Mouse (Mus musculus): ENCODE data around the gene Gm17655. TPM values are rescaled to one million over a fixed set of nuclear protein-coding genes. Genes with fewer than 3 reads are reported as not detected.

Gene Gm17655
- polyA plus RNA-seq, 1 experiment = 0.13 TPM

- peaks cover 4% of the 10 kb centered on the region for H3K36me3 ChIP-seq (ENCODE audit: control insufficient read depth, insufficient read depth)
- H3K4me3 ChIP-seq = no peak overlapping the region
- TF ChIP-seq TCF12 (IDR thresholded peaks at IDR 0.05; ENCODE audit: insufficient read depth, poor library complexity, severe bottlenecking) = no peak
- no peak for TF ChIP-seq POLR2A (IDR thresholded peaks at IDR 0.05; ENCODE audit: insufficient read length, low read depth)
- TF ChIP-seq SRF (IDR thresholded peaks at IDR 0.05; ENCODE audit: control insufficient read depth, insufficient read length, low read depth) = no peak
- TF ChIP-seq MYOG (IDR thresholded peaks at IDR 0.05; ENCODE audit: control insufficient read depth in 1 of 3, insufficient read depth in 1 of 3, insufficient read length in 2 of 3, low read depth in 2 of 3) = no peak
- no peak for TF ChIP-seq POLR2AphosphoS2 (IDR thresholded peaks at IDR 0.05; ENCODE audit: insufficient read length, low read depth)
- no peak for TF ChIP-seq MYOD1 (IDR thresholded peaks at IDR 0.05; ENCODE audit: control insufficient read depth in 1 of 3, insufficient read length in 2 of 3, low read depth in 2 of 3)
- no peak for TF ChIP-seq E2F4 (IDR thresholded peaks at IDR 0.05; ENCODE audit: insufficient read depth)
- no peak for TF ChIP-seq USF1 (IDR thresholded peaks at IDR 0.05; ENCODE audit: low read depth)
- no peak for TF ChIP-seq REST (IDR thresholded peaks at IDR 0.05; ENCODE audit: insufficient read depth, insufficient read length)
- no peak for TF ChIP-seq CEBPB (IDR thresholded peaks at IDR 0.05; ENCODE audit: insufficient read depth, poor library complexity, severe bottlenecking)
- TF ChIP-seq MAX (IDR thresholded peaks at IDR 0.05; ENCODE audit: low read depth) = no peak
- no peak overlapping the region for H3K4me2 ChIP-seq (ENCODE audit: low read depth)
- no peaks in the 10 kb centered on the region for H3K79me2 ChIP-seq (ENCODE audit: control insufficient read depth, insufficient read depth)
- no peak overlapping the region for H3ac ChIP-seq (ENCODE audit: control insufficient read depth, insufficient read length)
- H3K27me3 ChIP-seq (ENCODE audit: control insufficient read depth, insufficient read depth, insufficient read length) = no peaks in the 10 kb centered on the region
Observed at GRCm38 (mm10) chr5:110098991-110099477, 26.7 kb upstream of the Gm17655 start.

GRCm38 (mm10) chr5:110094847-110095213 is 22.5 kb upstream of the Gm17655 start:
- no peaks in the 10 kb centered on the region for H3K27me3 ChIP-seq (ENCODE audit: control insufficient read depth, insufficient read depth, insufficient read length)
- TF ChIP-seq SRF (IDR thresholded peaks at IDR 0.05; ENCODE audit: control insufficient read depth, insufficient read length, low read depth) = no peak
- no peak for TF ChIP-seq E2F4 (IDR thresholded peaks at IDR 0.05; ENCODE audit: insufficient read depth)
- no peak for TF ChIP-seq CEBPB (IDR thresholded peaks at IDR 0.05; ENCODE audit: insufficient read depth, poor library complexity, severe bottlenecking)
- TF ChIP-seq MYOD1 (IDR thresholded peaks at IDR 0.05; ENCODE audit: control insufficient read depth in 1 of 3, insufficient read length in 2 of 3, low read depth in 2 of 3) = peak in 1 of 3 experiments; percentile 12
- TF ChIP-seq TCF12 (IDR thresholded peaks at IDR 0.05; ENCODE audit: insufficient read depth, poor library complexity, severe bottlenecking) = no peak
- no peak for TF ChIP-seq MAX (IDR thresholded peaks at IDR 0.05; ENCODE audit: low read depth)
- H3K4me2 ChIP-seq (ENCODE audit: low read depth) = peak overlapping the region; percentile 97
- H3K36me3 ChIP-seq (ENCODE audit: control insufficient read depth, insufficient read depth) = no peaks in the 10 kb centered on the region
- H3K79me2 ChIP-seq (ENCODE audit: control insufficient read depth, insufficient read depth) = no peaks in the 10 kb centered on the region
- peak overlapping the region; percentile 31 for H3K4me3 ChIP-seq
- no peak overlapping the region for H3ac ChIP-seq (ENCODE audit: control insufficient read depth, insufficient read length)

- H3K79me2 ChIP-seq (ENCODE audit: control insufficient read depth, insufficient read depth) = no peaks in the 10 kb centered on the region
- H3K4me2 ChIP-seq (ENCODE audit: low read depth) = peak within 1 kb of the TSS; percentile 97
- no peaks in the 10 kb centered on the region for H3K27me3 ChIP-seq (ENCODE audit: control insufficient read depth, insufficient read depth, insufficient read length)
- peak within 1 kb of the TSS; percentile 31 for H3K4me3 ChIP-seq
- H3ac ChIP-seq (ENCODE audit: control insufficient read depth, insufficient read length) = peak within 1 kb of the TSS; percentile 2
- TF ChIP-seq POLR2A (IDR thresholded peaks at IDR 0.05; ENCODE audit: insufficient read length, low read depth) (peak; percentile 53), SRF (IDR thresholded peaks at IDR 0.05; ENCODE audit: control insufficient read depth, insufficient read length, low read depth) (no peak), MYOG (IDR thresholded peaks at IDR 0.05; ENCODE audit: control insufficient read depth in 1 of 3, insufficient read depth in 1 of 3, insufficient read length in 2 of 3, low read depth in 2 of 3) (no peak)
- H3K36me3 ChIP-seq (ENCODE audit: control insufficient read depth, insufficient read depth) = no peaks in the 10 kb centered on the region
Observed at GRCm38 (mm10) chr5:110094030-110094846, 21.9 kb upstream of the Gm17655 start, which contains the start of gene Gm35315. Gene Gm35315, minus strand, starts transcription at chr5:110094420.

- Histone ChIP-seq H3K4me2 (ENCODE audit: low read depth) (no peak overlapping the region), H3K36me3 (ENCODE audit: control insufficient read depth, insufficient read depth) (no peaks in the 10 kb centered on the region), H3K4me3 (no peak overlapping the region), H3K79me2 (ENCODE audit: control insufficient read depth, insufficient read depth) (no peaks in the 10 kb centered on the region), H3K27me3 (ENCODE audit: control insufficient read depth, insufficient read depth, insufficient read length) (no peaks in the 10 kb centered on the region), H3ac (ENCODE audit: control insufficient read depth, insufficient read length) (no peak overlapping the region)
- TF ChIP-seq TCF12 (IDR thresholded peaks at IDR 0.05; ENCODE audit: insufficient read depth, poor library complexity, severe bottlenecking) = no peak
- no peak for TF ChIP-seq SRF (IDR thresholded peaks at IDR 0.05; ENCODE audit: control insufficient read depth, insufficient read length, low read depth)
- TF ChIP-seq E2F4 (IDR thresholded peaks at IDR 0.05; ENCODE audit: insufficient read depth) = no peak
- TF ChIP-seq MYOD1 (IDR thresholded peaks at IDR 0.05; ENCODE audit: control insufficient read depth in 1 of 3, insufficient read length in 2 of 3, low read depth in 2 of 3) = no peak
- TF ChIP-seq TCF3 (IDR thresholded peaks at IDR 0.05; ENCODE audit: insufficient read length, low read depth) = no peak
- no peak for TF ChIP-seq CEBPB (IDR thresholded peaks at IDR 0.05; ENCODE audit: insufficient read depth, poor library complexity, severe bottlenecking)
- no peak for TF ChIP-seq REST (IDR thresholded peaks at IDR 0.05; ENCODE audit: insufficient read depth, insufficient read length)
- TF ChIP-seq POLR2A (IDR thresholded peaks at IDR 0.05; ENCODE audit: insufficient read length, low read depth) = no peak
- TF ChIP-seq MYOG (IDR thresholded peaks at IDR 0.05; ENCODE audit: control insufficient read depth in 1 of 3, insufficient read depth in 1 of 3, insufficient read length in 2 of 3, low read depth in 2 of 3) = no peak
- no peak for TF ChIP-seq MAX (IDR thresholded peaks at IDR 0.05; ENCODE audit: low read depth)
- TF ChIP-seq USF1 (IDR thresholded peaks at IDR 0.05; ENCODE audit: low read depth) = no peak
- no peak for TF ChIP-seq POLR2AphosphoS2 (IDR thresholded peaks at IDR 0.05; ENCODE audit: insufficient read length, low read depth)
Observed at GRCm38 (mm10) chr5:110091546-110091945, 19.2 kb upstream of the Gm17655 start.
